Mouse (Mus musculus) forebrain, embryonic 15.5 days (tissue): Measurements from ENCODE around the gene Etfrf1. TPM values are rescaled to one million over a fixed set of nuclear protein-coding genes. Genes with fewer than 3 reads are reported as not detected.

Source experiments
- polyA plus RNA-seq: library from polyadenylated mRNA; unstranded; fragments of >200 nt; fragmentation: Nextera tagmentation; extraction: Ambion mirVana; gene quantifications from 2 replicates; pipeline ENCODE4 v1.2.1, GENCODE M21; 2015

The Etfrf1 gene
- polyA plus RNA-seq, 1 experiment from 2014 or later = 27.1 TPM

Other genes starting within 250 kb of the Etfrf1 start
- gene Bcat1, start 134.9 kb upstream of the Etfrf1 start, polyA plus RNA-seq = 100 and 101 TPM in 2 replicates
- 0.69 and 0.84 TPM in 2 replicates for gene Lrmp, start 95.5 kb upstream of the Etfrf1 start, polyA plus RNA-seq
- 0.65 and 0.98 TPM in 2 replicates for gene Casc1, start 129 bp upstream of the Etfrf1 start, polyA plus RNA-seq
- 123 and 125 TPM in 2 replicates for gene Kras, start 39.1 kb downstream of the Etfrf1 start, polyA plus RNA-seq